Mouse (Mus musculus): ENCODE measurements around the gene Ap5z1. TPM values are rescaled to one million over a fixed set of nuclear protein-coding genes. Genes with fewer than 3 reads are reported as not detected.

Ap5z1 gene
- polyA plus RNA-seq, 1 experiment from 2014 or later: 4.0 TPM

DNA sequence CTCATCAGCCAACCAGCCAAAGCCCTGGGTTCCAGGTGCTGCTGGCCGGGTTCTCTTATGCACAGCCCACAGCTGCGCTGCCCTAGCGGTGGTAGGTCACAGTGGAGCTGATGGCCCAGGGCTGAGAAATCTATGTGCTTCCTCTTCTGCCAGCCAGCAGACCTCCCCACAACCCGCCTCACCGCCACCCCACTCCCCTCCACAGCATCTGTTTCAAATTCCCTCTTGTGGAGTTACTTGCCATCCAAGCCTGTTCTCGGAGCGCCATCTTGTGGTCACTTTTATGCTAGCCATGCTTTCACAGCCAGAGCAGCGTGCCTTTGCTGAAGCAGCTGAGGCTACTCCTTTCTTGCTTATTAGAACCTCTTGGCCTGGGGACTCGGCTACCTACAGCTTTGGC is 15.7 kb upstream of the Ap5z1 start:
- 8% methylated on average over 9 of the region's 9 CpGs for WGBS (ENCODE audit: insufficient replicate concordance)

DNA sequence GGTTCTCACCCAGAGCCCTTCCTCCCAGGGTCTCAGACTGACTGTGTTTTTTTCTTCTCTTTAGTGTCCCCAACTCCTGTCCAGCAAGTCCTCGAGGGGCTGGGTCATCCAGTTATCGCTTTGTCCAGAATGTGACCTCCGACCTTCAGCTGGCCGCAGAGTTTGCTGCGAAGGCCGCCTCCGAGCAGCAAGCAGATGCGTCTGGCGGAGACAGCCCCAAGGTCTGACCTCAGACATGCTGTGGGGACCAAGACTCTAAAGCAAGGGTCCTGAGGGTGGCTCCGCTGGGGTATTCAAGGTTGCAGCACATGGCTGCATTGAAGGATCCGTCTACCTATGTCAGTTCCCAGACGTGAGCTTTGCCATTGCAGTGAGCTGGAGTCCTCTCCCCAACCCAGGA is 15.1 kb upstream of the Ap5z1 start:
- no peak overlapping the region for H3K4me2 ChIP-seq (ENCODE audit: low read depth, low read length)
- H3K9me3 ChIP-seq (ENCODE audit: low read length): no peaks in the 10 kb centered on the region
- no peaks in the 10 kb centered on the region for H3K27me3 ChIP-seq (ENCODE audit: insufficient read depth, low read length)
- DNase-seq (no peak), ATAC-seq (no peak)
- H3K36me3 ChIP-seq (replicated peaks; ENCODE audit: insufficient read depth, low read length): peaks cover 34% of the 10 kb centered on the region
- no peak overlapping the region for H3K4me3 ChIP-seq (ENCODE audit: low read depth, low read length)
- peaks cover 23% of the 10 kb centered on the region for H3K4me1 ChIP-seq (ENCODE audit: insufficient read depth)
- H3K9ac ChIP-seq (replicated peaks): no peak overlapping the region
- 70% methylated on average over 12 of the region's 12 CpGs for WGBS (ENCODE audit: insufficient replicate concordance)
- H3K27ac ChIP-seq (ENCODE audit: low read depth): no peak overlapping the region
- no peak for TF ChIP-seq CTCF (IDR thresholded peaks at IDR 0.05; ENCODE audit: low read depth)
- TF ChIP-seq EP300 (IDR thresholded peaks at IDR 0.05; ENCODE audit: low read depth): no peak

More for the DNA sequence above, 15.7 kb upstream of the Ap5z1 start:
- ATAC-seq (peak; percentile 39), DNase-seq (peak; percentile 93)
- Histone ChIP-seq H3K36me3 (replicated peaks; ENCODE audit: insufficient read depth, low read length) (peaks cover 29% of the 10 kb centered on the region), H3K9ac (replicated peaks) (no peak overlapping the region), H3K4me3 (ENCODE audit: low read depth, low read length) (no peak overlapping the region), H3K27ac (ENCODE audit: low read depth) (no peak overlapping the region), H3K27me3 (ENCODE audit: insufficient read depth, low read length) (no peaks in the 10 kb centered on the region), H3K4me2 (ENCODE audit: low read depth, low read length) (no peak overlapping the region), H3K9me3 (ENCODE audit: low read length) (no peaks in the 10 kb centered on the region), H3K4me1 (ENCODE audit: insufficient read depth) (peaks cover 23% of the 10 kb centered on the region)
- TF ChIP-seq EP300 (IDR thresholded peaks at IDR 0.05; ENCODE audit: low read depth): no peak
- peak; percentile 99 for TF ChIP-seq CTCF (IDR thresholded peaks at IDR 0.05; ENCODE audit: low read depth)

DNA sequence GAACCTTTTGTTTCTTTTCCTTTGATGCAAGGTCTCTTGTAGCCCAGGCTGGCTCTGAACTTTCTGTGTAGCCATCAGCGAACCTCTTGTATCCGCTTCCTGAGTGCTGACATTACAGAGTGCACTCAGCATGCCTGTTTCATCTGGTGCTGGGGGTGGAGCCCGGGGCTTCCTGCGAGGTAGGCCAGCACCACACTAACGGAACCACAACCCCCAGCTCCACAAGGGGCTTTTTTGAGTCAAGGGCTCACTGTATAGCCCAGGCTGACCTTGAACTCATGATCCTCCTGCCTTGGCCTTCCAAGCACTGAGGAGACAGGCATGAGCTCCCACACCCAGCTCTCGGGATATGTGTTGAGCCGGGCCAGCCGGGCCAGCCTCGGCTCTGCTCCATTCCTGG is 12.9 kb upstream of the Ap5z1 start:
- no peak for TF ChIP-seq EP300 (IDR thresholded peaks at IDR 0.05; ENCODE audit: low read depth)
- TF ChIP-seq CTCF (IDR thresholded peaks at IDR 0.05; ENCODE audit: low read depth): no peak
- no peaks in the 10 kb centered on the region for H3K9me3 ChIP-seq (ENCODE audit: low read length)
- WGBS (ENCODE audit: insufficient replicate concordance): 87% methylated on average over 9 of the region's 9 CpGs
- peaks cover 53% of the 10 kb centered on the region for H3K36me3 ChIP-seq (replicated peaks; ENCODE audit: insufficient read depth, low read length)
- H3K27ac ChIP-seq (ENCODE audit: low read depth): no peak overlapping the region
- no peak overlapping the region for H3K9ac ChIP-seq (replicated peaks)
- peaks cover 4% of the 10 kb centered on the region; the same call in 1 of the 2 replicates for H3K4me1 ChIP-seq (ENCODE audit: insufficient read depth)
- no peaks in the 10 kb centered on the region for H3K27me3 ChIP-seq (ENCODE audit: insufficient read depth, low read length)
- no peak for ATAC-seq
- DNase-seq: no peak
- no peak overlapping the region for H3K4me3 ChIP-seq (ENCODE audit: low read depth, low read length)
- no peak overlapping the region for H3K4me2 ChIP-seq (ENCODE audit: low read depth, low read length)

DNA sequence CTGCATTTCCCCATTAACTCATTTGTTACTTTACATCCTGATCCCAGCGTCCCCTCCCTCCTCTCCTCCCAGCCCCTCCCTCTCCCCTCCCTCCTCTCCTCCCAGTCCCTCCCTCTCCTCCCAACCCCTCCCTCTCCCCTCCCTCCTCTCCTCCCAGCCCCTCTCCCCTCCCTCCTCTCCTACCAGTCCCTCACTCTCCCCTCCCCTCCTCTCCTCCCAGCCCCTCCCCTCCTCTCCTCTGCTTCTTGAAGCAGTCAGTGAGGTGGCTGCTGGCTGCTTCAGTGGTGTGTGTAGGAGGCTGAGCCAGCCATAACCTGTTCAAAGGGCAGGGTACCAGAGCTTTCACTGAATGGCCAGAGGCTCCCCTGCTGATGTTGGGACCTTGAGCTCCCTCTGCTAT is 12.0 kb upstream of the Ap5z1 start:
- 45% methylated on average over 1 of the region's 1 CpGs for WGBS (ENCODE audit: insufficient replicate concordance)
- DNase-seq: peak; percentile 39
- no peak for ATAC-seq
- Histone ChIP-seq H3K27me3 (ENCODE audit: insufficient read depth, low read length) (no peaks in the 10 kb centered on the region), H3K9ac (replicated peaks) (no peak overlapping the region), H3K4me2 (ENCODE audit: low read depth, low read length) (no peak overlapping the region), H3K9me3 (ENCODE audit: low read length) (no peaks in the 10 kb centered on the region), H3K27ac (ENCODE audit: low read depth) (no peak overlapping the region), H3K36me3 (replicated peaks; ENCODE audit: insufficient read depth, low read length) (peaks cover 61% of the 10 kb centered on the region), H3K4me3 (ENCODE audit: low read depth, low read length) (no peak overlapping the region), H3K4me1 (ENCODE audit: insufficient read depth) (peaks cover 4% of the 10 kb centered on the region; the same call in 1 of the 2 replicates)
- TF ChIP-seq CTCF (IDR thresholded peaks at IDR 0.05; ENCODE audit: low read depth): no peak
- no peak for TF ChIP-seq EP300 (IDR thresholded peaks at IDR 0.05; ENCODE audit: low read depth)

DNA sequence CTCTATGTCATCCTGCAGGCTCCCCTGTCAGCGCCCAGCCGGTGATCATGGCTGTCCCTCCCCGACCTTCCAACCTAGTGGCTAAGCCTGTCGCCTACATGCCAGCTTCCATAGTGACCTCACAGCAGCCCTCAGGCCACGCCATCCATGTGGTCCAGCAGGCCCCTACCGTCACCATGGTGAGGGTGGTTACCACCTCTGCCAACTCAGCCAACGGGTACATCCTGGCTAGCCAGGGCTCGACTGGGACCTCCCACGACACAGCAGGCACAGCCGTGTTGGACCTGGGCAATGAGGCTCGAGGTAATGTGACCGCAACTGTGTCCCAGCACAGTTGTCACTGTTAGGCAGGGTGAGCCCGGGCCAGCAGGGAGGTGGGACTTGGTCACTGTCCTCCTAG is 10.0 kb upstream of the Ap5z1 start:
- 88% methylated on average over 13 of the region's 13 CpGs for WGBS (ENCODE audit: insufficient replicate concordance)
- H3K4me3 ChIP-seq (ENCODE audit: low read depth, low read length): no peak overlapping the region
- H3K9ac ChIP-seq (replicated peaks): no peak overlapping the region
- DNase-seq: no peak
- no peaks in the 10 kb centered on the region for H3K27me3 ChIP-seq (ENCODE audit: insufficient read depth, low read length)
- no peak overlapping the region for H3K27ac ChIP-seq (ENCODE audit: low read depth)
- H3K9me3 ChIP-seq (ENCODE audit: low read length): no peaks in the 10 kb centered on the region
- H3K4me2 ChIP-seq (ENCODE audit: low read depth, low read length): no peak overlapping the region
- no peak for ATAC-seq
- H3K4me1 ChIP-seq (ENCODE audit: insufficient read depth): no peaks in the 10 kb centered on the region
- peaks cover 76% of the 10 kb centered on the region for H3K36me3 ChIP-seq (replicated peaks; ENCODE audit: insufficient read depth, low read length)
- TF ChIP-seq EP300 (IDR thresholded peaks at IDR 0.05; ENCODE audit: low read depth) (no peak), CTCF (IDR thresholded peaks at IDR 0.05; ENCODE audit: low read depth) (no peak)

DNA sequence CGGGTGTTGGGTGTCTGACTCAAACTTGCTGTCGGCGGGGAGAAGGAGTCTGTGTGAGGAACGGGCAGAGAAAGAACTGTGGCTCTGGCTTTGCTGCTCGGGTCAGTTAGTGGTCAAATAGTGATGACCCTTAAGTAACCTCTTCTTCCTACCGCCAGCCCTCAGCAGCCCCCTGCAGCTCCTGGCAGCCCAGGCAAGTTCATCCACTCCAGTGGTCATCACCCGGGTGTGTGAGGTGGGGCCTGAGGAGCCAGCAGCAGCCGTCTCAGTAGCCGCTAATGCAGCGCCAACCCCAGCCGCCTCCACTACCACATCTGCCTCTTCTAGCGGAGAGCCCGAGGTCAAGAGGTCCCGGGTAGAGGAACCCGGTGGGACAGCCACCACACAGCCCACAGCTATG is 7.4 kb upstream of the Ap5z1 start:
- Histone ChIP-seq H3K9ac (replicated peaks) (no peak overlapping the region), H3K27ac (ENCODE audit: low read depth) (no peak overlapping the region), H3K4me1 (ENCODE audit: insufficient read depth) (no peaks in the 10 kb centered on the region), H3K4me3 (ENCODE audit: low read depth, low read length) (no peak overlapping the region), H3K36me3 (replicated peaks; ENCODE audit: insufficient read depth, low read length) (peaks cover 60% of the 10 kb centered on the region), H3K27me3 (ENCODE audit: insufficient read depth, low read length) (no peaks in the 10 kb centered on the region), H3K4me2 (ENCODE audit: low read depth, low read length) (no peak overlapping the region), H3K9me3 (ENCODE audit: low read length) (no peaks in the 10 kb centered on the region)
- TF ChIP-seq CTCF (IDR thresholded peaks at IDR 0.05; ENCODE audit: low read depth) (no peak), EP300 (IDR thresholded peaks at IDR 0.05; ENCODE audit: low read depth) (no peak)
- DNase-seq (no peak), ATAC-seq (no peak)
- 76% methylated on average over 15 of the region's 15 CpGs for WGBS (ENCODE audit: insufficient replicate concordance)

DNA sequence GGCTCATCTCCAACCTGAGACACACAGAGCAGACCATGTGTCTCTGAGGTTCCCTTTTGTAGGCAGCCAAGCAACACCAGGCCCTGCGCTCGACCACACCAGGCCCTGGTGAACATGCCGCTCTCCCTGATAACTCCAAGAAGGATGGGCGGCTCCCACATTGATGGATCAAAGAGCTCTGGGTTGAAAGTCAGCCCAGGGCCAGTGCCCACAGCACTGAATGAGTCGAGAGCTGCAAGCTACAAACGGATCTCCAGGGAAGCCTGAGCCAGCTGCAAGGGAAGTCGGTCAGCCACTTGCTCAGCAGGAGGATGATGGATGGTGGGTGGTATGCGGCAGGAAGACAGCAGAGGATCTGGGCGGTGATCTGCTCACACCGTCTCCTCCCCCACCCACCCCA is 6.4 kb upstream of the Ap5z1 start:
- Histone ChIP-seq H3K4me1 (ENCODE audit: insufficient read depth) (no peaks in the 10 kb centered on the region), H3K27me3 (ENCODE audit: insufficient read depth, low read length) (no peaks in the 10 kb centered on the region), H3K36me3 (replicated peaks; ENCODE audit: insufficient read depth, low read length) (peaks cover 55% of the 10 kb centered on the region), H3K4me2 (ENCODE audit: low read depth, low read length) (no peak overlapping the region), H3K9ac (replicated peaks) (no peak overlapping the region), H3K4me3 (ENCODE audit: low read depth, low read length) (no peak overlapping the region), H3K9me3 (ENCODE audit: low read length) (no peaks in the 10 kb centered on the region), H3K27ac (ENCODE audit: low read depth) (no peak overlapping the region)
- 0 out of 2 replicates have a peak, but pooled peaks have one; percentile 12 for ATAC-seq
- no peak for DNase-seq
- WGBS (ENCODE audit: insufficient replicate concordance): 56% methylated on average over 10 of the region's 10 CpGs
- TF ChIP-seq CTCF (IDR thresholded peaks at IDR 0.05; ENCODE audit: low read depth) (no peak), EP300 (IDR thresholded peaks at IDR 0.05; ENCODE audit: low read depth) (no peak)

All from liver, postnatal 0 days (tissue).